In genomic region chr1:152468443-152468842, GRCm38 (mm10) we compare ENCODE assay signal across 14 mouse cellular contexts.
DNase-seq lines count a peak whose midpoint lies in the region; ATAC-seq and TF ChIP-seq lines count a peak whose summit lies in the region.
"Had no signal": no experiment of that assay in that cellular context is flagged by ENCODE, and none has a peak within 500 bp of the region (broad histone marks: within the 10 kb centered on the region; RNA-seq: fewer than 3 reads in every experiment).

No protein-coding gene starts in this region.

- no peak for TF ChIP-seq POLR2A in limb, embryonic 14.5 days (IDR thresholded peaks at IDR 0.05; ENCODE audit: borderline replicate concordance, extremely low read depth, insufficient read depth, insufficient read length)

- no peak for TF ChIP-seq CTCF in layer of hippocampus, adult 2 months (conservative IDR thresholded peaks at IDR 0.05)

- H3K9ac ChIP-seq in limb, embryonic 14.5 days (ENCODE audit: low read depth, low read length, severe bottlenecking): no peak overlapping the region
- H3K9ac ChIP-seq: kidney, embryonic 15.5 days; limb, embryonic 12.5 days; lung, embryonic 15.5 days; stomach, embryonic 15.5 days had no signal

- no peak overlapping the region for H3K4me3 ChIP-seq in limb, embryonic 14.5 days (replicated peaks; ENCODE audit: low read length)
- no peak overlapping the region for H3K4me3 ChIP-seq in limb, embryonic 10.5 days
- peak overlapping the region; percentile 17 for H3K4me3 ChIP-seq in layer of hippocampus, adult 2 months
- H3K4me3 ChIP-seq: kidney, embryonic 15.5 days; limb, embryonic 12.5 days; lung, embryonic 15.5 days; stomach, embryonic 15.5 days had no signal

- H3K4me1 ChIP-seq in limb, embryonic 14.5 days (ENCODE audit: control insufficient read depth, insufficient read depth, low read length): no peaks in the 10 kb centered on the region
- H3K4me1 ChIP-seq in limb, embryonic 10.5 days: no peaks in the 10 kb centered on the region
- H3K4me1 ChIP-seq: kidney, embryonic 15.5 days; limb, embryonic 12.5 days had no signal

- no peaks in the 10 kb centered on the region for H3K27me3 ChIP-seq in limb, embryonic 14.5 days (ENCODE audit: control insufficient read depth, insufficient read depth, low read length)
- no peaks in the 10 kb centered on the region for H3K27me3 ChIP-seq in limb, embryonic 10.5 days (ENCODE audit: low read depth, poor library complexity, severe bottlenecking)
- H3K27me3 ChIP-seq: kidney, embryonic 15.5 days; limb, embryonic 12.5 days; lung, embryonic 15.5 days; stomach, embryonic 15.5 days had no signal

- H3K9me3 ChIP-seq in limb, embryonic 14.5 days (ENCODE audit: control insufficient read depth, low read length): no peaks in the 10 kb centered on the region
- H3K9me3 ChIP-seq in limb, embryonic 10.5 days (replicated peaks): no peaks in the 10 kb centered on the region
- H3K9me3 ChIP-seq: kidney, embryonic 15.5 days; limb, embryonic 12.5 days; lung, embryonic 15.5 days; stomach, embryonic 15.5 days had no signal

- H3K36me3 ChIP-seq in limb, embryonic 14.5 days (ENCODE audit: control insufficient read depth, insufficient read depth, low read length): no peaks in the 10 kb centered on the region
- no peaks in the 10 kb centered on the region for H3K36me3 ChIP-seq in limb, embryonic 10.5 days
- H3K36me3 ChIP-seq: kidney, embryonic 15.5 days; limb, embryonic 12.5 days; lung, embryonic 15.5 days; stomach, embryonic 15.5 days had no signal

- peak; percentile 91 for ATAC-seq in frontal cortex, adult (ENCODE audit: low TSS enrichment)
- ATAC-seq in limb, embryonic 14.5 days (ENCODE audit: low FRiP score, low read depth): no peak
- ATAC-seq: Patski had no signal

- 76% methylated on average over 9 of the region's 9 CpGs for WGBS in limb, embryonic 14.5 days
- WGBS in limb, embryonic 10.5 days: 93% methylated on average over 9 of the region's 9 CpGs

- no peak overlapping the region for H3K27ac ChIP-seq in limb, embryonic 14.5 days (replicated peaks; ENCODE audit: low read depth, low read length)
- no peak overlapping the region for H3K27ac ChIP-seq in limb, embryonic 10.5 days
- H3K27ac ChIP-seq in layer of hippocampus, adult 2 months: peak overlapping the region; percentile 32
- H3K27ac ChIP-seq: kidney, embryonic 15.5 days; limb, embryonic 12.5 days; lung, embryonic 15.5 days; stomach, embryonic 15.5 days had no signal

- no peak overlapping the region for H3K4me2 ChIP-seq in limb, embryonic 14.5 days (replicated peaks; ENCODE audit: low read depth, low read length, severe bottlenecking)
- H3K4me2 ChIP-seq: kidney, embryonic 15.5 days; limb, embryonic 12.5 days; lung, embryonic 15.5 days; stomach, embryonic 15.5 days had no signal

- DNase-seq in frontal cortex, postnatal 10 days (ENCODE audit: low spot score in 2 of 2): no peak
- peak; percentile 57 for DNase-seq in limb, embryonic 14.5 days (ENCODE audit: low spot score)
- no peak for DNase-seq in limb, embryonic 10.5 days (ENCODE audit: low spot score)
- peak; percentile 43 to 61 for DNase-seq in layer of hippocampus, adult 2 months (ENCODE audit: low spot score in 2 of 2)
- DNase-seq in right cerebral cortex, adult 2 months (ENCODE audit: low spot score in 2 of 2): peak; percentile 14 to 39
- no peak for DNase-seq in yolk sac, embryonic 10.5 days (ENCODE audit: low spot score)
- DNase-seq in thymus, adult 18-20 months: no peak
- DNase-seq: adrenal gland, postnatal 14 days had no signal

Comparison
In these comparisons a context has a peak if more than half of its experiments do, and no peak if none do; other contexts are left out.
1. DNase-seq: peak in limb, embryonic 14.5 days (single experiment), layer of hippocampus, adult 2 months (2 of 2) and right cerebral cortex, adult 2 months (2 of 2); none in frontal cortex, postnatal 10 days (0 of 2), limb, embryonic 10.5 days (single experiment), yolk sac, embryonic 10.5 days (single experiment) and thymus, adult 18-20 months (0 of 2).